Mouse (Mus musculus) MEL (cell line): ENCODE measurements around the gene Arap1. TPM values are rescaled to one million over a fixed set of nuclear protein-coding genes. Genes with fewer than 3 reads are reported as not detected.

ENCODE experiments used
- DNase-seq: peaks from one replicate; pipeline ENCODE4 v3.0.0; 2011; ENCODE audit warnings: low read depth, low spot score
- H3K27ac ChIP-seq: 2 replicates; pipeline ENCODE4 v1.5.1; 2012; ENCODE audit warnings: low read depth, mild to moderate bottlenecking, control low read depth, low read length, moderate library complexity; ENCODE audit not compliant: control insufficient read depth
- H3K27me3 ChIP-seq, 2 experiments: fragments of 150-350 bp in 1 of 2; sonication (generic) in 1 of 2; 2 replicates each; pipeline ENCODE4 v1.6.1; 2012; ENCODE audit warnings: low read length in 2 of 2, mild to moderate bottlenecking in 2 of 2, improper control_type of control experiment in 1 of 2, moderate library complexity in 1 of 2; ENCODE audit not compliant: insufficient read depth in 2 of 2, control insufficient read depth in 1 of 2
- H3K36me3 ChIP-seq, 2 experiments: 2 replicates each; pipeline ENCODE4 v1.6.1; 2012 to 2014; ENCODE audit warnings: low read length in 2 of 2, improper control_type of control experiment in 1 of 2, inconsistent platforms in 1 of 2, mild to moderate bottlenecking in 1 of 2; ENCODE audit not compliant: insufficient read depth in 2 of 2, control insufficient read depth in 1 of 2
- H3K4me1 ChIP-seq, 2 experiments: fragments of 150-350 bp in 1 of 2; sonication (generic) in 1 of 2; 2 replicates each; pipeline ENCODE4 v1.6.1; 2012; ENCODE audit warnings: low read length in 2 of 2, improper control_type of control experiment in 1 of 2, mild to moderate bottlenecking in 1 of 2; ENCODE audit not compliant: insufficient read depth in 2 of 2, control insufficient read depth in 1 of 2
- H3K4me3 ChIP-seq, 2 experiments: fragments of 150-350 bp in 1 of 2; sonication (generic) in 1 of 2; 2 replicates each; pipeline ENCODE4 v1.5.1; 2012; ENCODE audit warnings: low read depth in 2 of 2, low read length in 2 of 2, mild to moderate bottlenecking in 2 of 2, moderate library complexity in 2 of 2, control low read depth in 1 of 2, improper control_type of control experiment in 1 of 2; ENCODE audit not compliant: control insufficient read depth in 1 of 2, insufficient read depth in 1 of 2
- H3K79me2 ChIP-seq: 2 replicates; pipeline ENCODE4 v1.6.1; 2012; ENCODE audit warnings: mild to moderate bottlenecking, low read length, moderate library complexity; ENCODE audit not compliant: control insufficient read depth, poor library complexity, insufficient read depth
- H3K9ac ChIP-seq: 2 replicates; pipeline ENCODE4 v1.6.1; 2012; ENCODE audit warnings: low read depth, mild to moderate bottlenecking, control low read depth, low read length, moderate library complexity; ENCODE audit not compliant: control insufficient read depth, poor library complexity, severe bottlenecking
- H3K9me3 ChIP-seq: fragments of 150-350 bp; sonication (generic); replicated peaks from 2 replicates; pipeline ENCODE4 v1.6.1; 2012; ENCODE audit warnings: mild to moderate bottlenecking, low read length, improper control_type of control experiment, moderate library complexity; ENCODE audit not compliant: insufficient read depth
- CHD2 ChIP-seq: IDR thresholded peaks from 2 replicates; pipeline ENCODE4 v1.6.1; 2011; ENCODE audit warnings: low read length, improper control_type of control experiment
- CTCF ChIP-seq, 3 experiments: IDR thresholded peaks in 2 of 3; conservative IDR thresholded peaks in 1 of 3; 2 replicates each; pipeline ENCODE4 v1.5.1; 2011 to 2012; ENCODE audit warnings: low read length in 3 of 3, low read depth in 2 of 3, mild to moderate bottlenecking in 2 of 3, improper control_type of control experiment in 1 of 3, inconsistent platforms in 1 of 3, mixed read lengths in 1 of 3, moderate library complexity in 1 of 3; ENCODE audit not compliant: control insufficient read depth in 1 of 3, insufficient read depth in 1 of 3, poor library complexity in 1 of 3, severe bottlenecking in 1 of 3
- ELF1 ChIP-seq: IDR thresholded peaks from 2 replicates; pipeline ENCODE4 v1.6.1; 2014; ENCODE audit warnings: low read depth, mild to moderate bottlenecking, inconsistent platforms, low read length, improper control_type of control experiment, moderate library complexity
- EP300 ChIP-seq, 2 experiments: IDR thresholded peaks; 2 replicates each; pipeline ENCODE4 v1.6.1; 2011; ENCODE audit warnings: improper control_type of control experiment in 2 of 2, low read length in 2 of 2, low read depth in 1 of 2, mild to moderate bottlenecking in 1 of 2
- GATA1 ChIP-seq: IDR thresholded peaks from 2 replicates; pipeline ENCODE4 v1.6.1; 2011; ENCODE audit warnings: low read depth, low read length, improper control_type of control experiment
- MAFK ChIP-seq: IDR thresholded peaks from 2 replicates; pipeline ENCODE4 v1.6.1; 2011; ENCODE audit warnings: low read depth, mild to moderate bottlenecking, low read length, improper control_type of control experiment, borderline replicate concordance
- MAX ChIP-seq: IDR thresholded peaks from 2 replicates; pipeline ENCODE4 v1.6.1; 2011; ENCODE audit warnings: low read length, improper control_type of control experiment
- MAZ ChIP-seq: IDR thresholded peaks from 2 replicates; pipeline ENCODE4 v1.6.1; 2012; ENCODE audit warnings: low read depth, mild to moderate bottlenecking, inconsistent platforms, low read length, improper control_type of control experiment
- MEF2A ChIP-seq: IDR thresholded peaks from 2 replicates; pipeline ENCODE4 v1.6.1; 2014; ENCODE audit warnings: low read depth, mild to moderate bottlenecking, inconsistent platforms, low read length, improper control_type of control experiment; ENCODE audit not compliant: poor library complexity, insufficient replicate concordance, severe bottlenecking; ENCODE audit errors: extremely low read depth
- MXI1 ChIP-seq: IDR thresholded peaks from 2 replicates; pipeline ENCODE4 v1.6.1; 2011; ENCODE audit warnings: mild to moderate bottlenecking, low read depth, low read length, improper control_type of control experiment
- MYB ChIP-seq: IDR thresholded peaks from 2 replicates; pipeline ENCODE4 v1.6.1; 2011; ENCODE audit warnings: mild to moderate bottlenecking, low read depth, low read length, improper control_type of control experiment
- MYC ChIP-seq: IDR thresholded peaks from 2 replicates; pipeline ENCODE4 v1.6.1; 2011; ENCODE audit warnings: low read depth, mild to moderate bottlenecking, low read length, improper control_type of control experiment, moderate library complexity
- NELFE ChIP-seq: IDR thresholded peaks from 2 replicates; pipeline ENCODE4 v1.6.1; 2011; ENCODE audit warnings: low read depth, low read length, improper control_type of control experiment
- POLR2AphosphoS2 ChIP-seq: IDR thresholded peaks from 2 replicates; pipeline ENCODE4 v1.6.1; 2011; ENCODE audit warnings: low read length, improper control_type of control experiment
- POLR2AphosphoS5 ChIP-seq: IDR thresholded peaks from 2 replicates; pipeline ENCODE4 v1.6.1; 2012; ENCODE audit warnings: low read depth, borderline replicate concordance, mild to moderate bottlenecking, inconsistent platforms, low read length, moderate library complexity, mixed read lengths
- RAD21 ChIP-seq: IDR thresholded peaks from 2 replicates; pipeline ENCODE4 v1.6.1; 2011; ENCODE audit warnings: mild to moderate bottlenecking, low read depth, low read length, improper control_type of control experiment
- SIN3A ChIP-seq: IDR thresholded peaks from 2 replicates; pipeline ENCODE4 v1.6.1; 2012; ENCODE audit warnings: low read length, improper control_type of control experiment, inconsistent platforms
- UBTF ChIP-seq: IDR thresholded peaks from 2 replicates; pipeline ENCODE4 v1.6.1; 2012; ENCODE audit warnings: low read depth, mild to moderate bottlenecking, inconsistent platforms, low read length, improper control_type of control experiment, moderate library complexity, borderline replicate concordance; ENCODE audit not compliant: insufficient read depth
- USF1 ChIP-seq: IDR thresholded peaks from 2 replicates; pipeline ENCODE4 v1.6.1; 2014; ENCODE audit warnings: low read depth, mild to moderate bottlenecking, inconsistent platforms, low read length, improper control_type of control experiment, moderate library complexity
- USF2 ChIP-seq, 2 experiments: IDR thresholded peaks; 2 replicates each; pipeline ENCODE4 v1.6.1; 2011 to 2012; ENCODE audit warnings: improper control_type of control experiment in 2 of 2, low read length in 2 of 2, borderline replicate concordance in 1 of 2, inconsistent platforms in 1 of 2, low read depth in 1 of 2, mild to moderate bottlenecking in 1 of 2; ENCODE audit not compliant: insufficient read depth in 1 of 2
- ZMIZ1 ChIP-seq: IDR thresholded peaks from 2 replicates; pipeline ENCODE4 v1.6.1; 2012; ENCODE audit warnings: low read depth, mild to moderate bottlenecking, inconsistent platforms, low read length, improper control_type of control experiment, moderate library complexity
- polyA plus RNA-seq, 2 experiments: library from polyadenylated mRNA; stranded (reverse) in 1 of 2; unstranded in 1 of 2; fragments of >175 nt in 1 of 2; fragments of >200 nt in 1 of 2; gene quantifications; 2 replicates each; pipeline versions ENCODE4 v1.2.1 to v1.2.4; 2012; ENCODE audit warnings: low replicate concordance in 2 of 2, low read depth in 1 of 2; ENCODE audit not compliant: insufficient read length in 2 of 2, insufficient read depth in 1 of 2, missing spikeins in 1 of 2
- total RNA-seq: library from RNA; depleted of rRNA; stranded (reverse); fragments of 300-350 nt; gene quantifications from 2 replicates; pipeline ENCODE4 v1.2.3, GENCODE M21; 2012

Gene Arap1
- total and polyA plus RNA-seq, 3 experiments, result 13.6 to 27.1 TPM; not detected in 1

DNA sequence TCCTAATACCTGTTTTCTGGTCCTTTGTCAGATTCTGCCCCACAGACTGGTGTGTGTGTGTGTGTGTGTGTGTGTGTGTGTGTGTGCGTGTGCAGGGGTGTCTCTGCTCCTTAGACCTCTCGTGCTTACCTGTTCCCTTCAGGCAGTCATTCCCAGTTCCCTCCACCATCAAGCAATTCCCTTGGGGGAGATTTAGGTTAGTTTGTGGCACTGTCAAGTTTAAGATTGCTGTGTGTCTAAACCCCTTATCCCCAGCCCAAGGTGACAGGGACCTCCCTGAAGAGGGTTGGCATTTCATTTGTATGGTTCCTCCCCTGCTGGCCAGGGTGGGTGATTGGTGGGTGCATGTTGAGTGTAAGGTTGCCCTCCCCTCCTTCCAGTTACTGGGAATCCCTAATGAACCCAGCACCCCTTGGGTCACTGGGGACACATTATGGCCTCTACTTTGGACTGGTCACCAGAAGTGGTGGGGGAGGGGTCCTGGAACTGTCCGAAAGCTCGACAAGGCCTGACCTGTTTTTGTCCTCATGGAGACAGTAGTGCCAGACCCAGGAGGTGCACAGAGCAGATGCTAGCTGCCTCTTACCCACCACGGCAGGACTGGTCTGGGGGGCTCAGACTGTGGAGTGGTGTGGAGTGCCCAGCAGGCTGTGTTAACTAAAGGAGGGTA lies 31.1 kb downstream of the Arap1 start:
- no peak overlapping the region for H3K9ac ChIP-seq
- peaks cover 0 to 6% of the 10 kb centered on the region in 2 experiments; a peak in 2 of 4 replicates for H3K36me3 ChIP-seq
- TF ChIP-seq MYB (no peak), MEF2A (no peak), CHD2 (no peak), SIN3A (no peak), USF1 (no peak), UBTF (no peak)
- no peaks in the 10 kb centered on the region for H3K27me3 ChIP-seq
- no peaks in the 10 kb centered on the region for H3K9me3 ChIP-seq
- peaks cover 2 to 4% of the 10 kb centered on the region in 2 experiments; a peak in 3 of 4 replicates for H3K4me1 ChIP-seq
- H3K27ac ChIP-seq, result no peak overlapping the region
- H3K79me2 ChIP-seq, result no peaks in the 10 kb centered on the region
- no peak overlapping the region for H3K4me3 ChIP-seq
- DNase-seq, result no peak

DNA sequence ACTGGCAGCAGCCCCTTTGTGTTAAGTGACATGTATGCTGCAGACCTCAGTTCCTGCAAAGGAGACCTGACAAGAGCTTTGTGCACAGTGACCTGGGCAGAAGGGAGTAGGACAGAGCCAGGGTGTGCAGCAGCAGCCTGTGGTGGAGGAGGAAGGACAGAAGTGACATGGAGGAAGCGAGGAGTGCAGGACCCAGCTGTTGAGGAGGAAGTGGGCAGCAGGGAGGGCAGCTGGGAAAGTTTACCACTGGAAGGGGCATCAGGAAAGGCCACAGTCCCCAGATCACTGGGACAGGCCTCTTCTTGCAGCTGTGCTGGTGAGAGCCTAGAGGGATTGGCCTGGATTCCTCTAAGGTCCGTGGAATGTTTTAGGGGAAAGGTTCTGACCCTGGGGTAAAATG lies 31.9 kb downstream of the Arap1 start:
- H3K36me3 ChIP-seq, result peaks cover 0 to 6% of the 10 kb centered on the region in 2 experiments; a peak in 2 of 4 replicates
- TF ChIP-seq ZMIZ1 (no peak), MAFK (no peak), POLR2AphosphoS2 (no peak), SIN3A (no peak), EP300 (IDR thresholded peaks at IDR 0.05; ENCODE audit: low read depth in 1 of 2, low read length in 2 of 2) (no peak), RAD21 (no peak), MEF2A (no peak), USF2 (IDR thresholded peaks at IDR 0.05; ENCODE audit: borderline replicate concordance in 1 of 2, insufficient read depth in 1 of 2, low read depth in 1 of 2, low read length in 2 of 2) (no peak), NELFE (no peak), ELF1 (no peak), GATA1 (no peak), POLR2AphosphoS5 (no peak), MAZ (no peak), USF1 (no peak), MYC (no peak), MAX (no peak), CTCF (IDR thresholded peaks at IDR 0.05 in 2 of 3, conservative IDR thresholded peaks at IDR 0.05 in 1 of 3; ENCODE audit: control insufficient read depth in 1 of 3, insufficient read depth in 1 of 3, low read depth in 2 of 3, low read length in 3 of 3, poor library complexity in 1 of 3, severe bottlenecking in 1 of 3) (no peak), MXI1 (no peak)
- TF ChIP-seq, all 39 proteins: peak for 0
- no peaks in the 10 kb centered on the region for H3K79me2 ChIP-seq
- no peaks in the 10 kb centered on the region for H3K9me3 ChIP-seq
- DNase-seq, result no peak
- H3K4me1 ChIP-seq, result peaks cover 2 to 4% of the 10 kb centered on the region in 2 experiments; a peak in 3 of 4 replicates
- no peak overlapping the region for H3K4me3 ChIP-seq
- H3K9ac ChIP-seq, result no peak overlapping the region
- no peak overlapping the region for H3K27ac ChIP-seq
- H3K27me3 ChIP-seq, result no peaks in the 10 kb centered on the region
